Mouse (Mus musculus): ENCODE measurements around the gene Dapp1.

DNA sequence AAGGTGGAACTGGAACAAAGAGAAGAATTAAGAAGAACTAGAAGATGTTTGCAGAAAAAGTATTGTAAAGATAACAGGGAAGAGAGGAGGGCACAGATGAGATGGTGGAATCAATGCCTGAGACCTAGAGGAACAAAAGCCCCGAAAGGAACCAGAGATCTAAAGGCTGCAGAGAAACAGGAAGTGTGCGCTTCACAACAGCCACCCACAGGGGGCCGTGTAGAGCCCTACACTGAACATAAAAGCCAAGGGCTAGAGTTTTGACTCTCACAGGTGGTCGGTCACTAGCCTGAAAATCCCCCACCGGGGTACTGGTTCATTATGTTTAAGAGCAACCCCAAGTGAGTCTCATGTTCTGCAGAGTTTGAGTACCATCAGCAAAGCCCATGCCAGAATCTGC lies 11.0 kb upstream of the Dapp1 start:
- TF ChIP-seq CTCF (IDR thresholded peaks at IDR 0.05; ENCODE audit: low read depth), result peak; percentile 56
- no peak for TF ChIP-seq EP300 (IDR thresholded peaks at IDR 0.05; ENCODE audit: low read depth)

Data from liver, postnatal 0 days (tissue).